Mouse (Mus musculus) embryonic facial prominence, embryonic 11.5 days (tissue): ENCODE data around the gene Mical1. TPM values are rescaled to one million over a fixed set of nuclear protein-coding genes. Genes with fewer than 3 reads are reported as not detected.

Experiments
- ATAC-seq: fragments of 200-750 bp; cut with Nextera tagmentation; replicated peaks from 2 replicates; pipeline ENCODE4 v1.8.0; 2017; ENCODE audit warnings: low read depth; ENCODE audit not compliant: insufficient number of reproducible peaks, low FRiP score, low TSS enrichment
- DNase-seq: peaks from one replicate; pipeline ENCODE4 v3.0.0-alpha.2; 2015; ENCODE audit warnings: low spot score
- H3K27ac ChIP-seq: fragments of 300-500 bp; sonication (generic); replicated peaks from 2 replicates; pipeline ENCODE4 v1.5.1; 2014; ENCODE audit warnings: mild to moderate bottlenecking, low read depth, low read length, control low read depth
- H3K27me3 ChIP-seq: fragments of 300-500 bp; sonication (generic); 2 replicates; pipeline ENCODE4 v1.6.1; 2014; ENCODE audit warnings: mild to moderate bottlenecking, low read length, moderate library complexity, mixed read lengths; ENCODE audit not compliant: control insufficient read depth, insufficient read depth
- H3K36me3 ChIP-seq: fragments of 300-500 bp; sonication (generic); replicated peaks from 2 replicates; pipeline ENCODE4 v1.6.1; 2014; ENCODE audit warnings: low read depth, mild to moderate bottlenecking, low read length, moderate library complexity, mixed read lengths; ENCODE audit not compliant: control insufficient read depth, insufficient read depth
- H3K4me1 ChIP-seq: fragments of 300-500 bp; sonication (generic); 2 replicates; pipeline ENCODE4 v1.6.1; 2014; ENCODE audit warnings: low read length, mixed read lengths; ENCODE audit not compliant: control insufficient read depth, insufficient read depth
- H3K4me2 ChIP-seq: fragments of 300-500 bp; sonication (generic); 2 replicates; pipeline ENCODE4 v1.6.1; 2014; ENCODE audit warnings: low read depth, mild to moderate bottlenecking, control low read depth, low read length, moderate library complexity
- H3K4me3 ChIP-seq: fragments of 300-500 bp; sonication (generic); 2 replicates; pipeline ENCODE4 v1.5.1; 2014; ENCODE audit warnings: low read depth, low read length, control low read depth
- H3K9ac ChIP-seq: fragments of 300-500 bp; sonication (generic); replicated peaks from 2 replicates; pipeline ENCODE4 v1.6.1; 2014; ENCODE audit warnings: mild to moderate bottlenecking, control low read depth, low read length
- H3K9me3 ChIP-seq: fragments of 300-500 bp; sonication (generic); replicated peaks from 2 replicates; pipeline ENCODE4 v1.6.1; 2016; ENCODE audit warnings: mild to moderate bottlenecking, low read length, inconsistent platforms, mixed read lengths; ENCODE audit not compliant: control insufficient read depth
- WGBS: fragments of 180-500 bp; shearing (Covaris S2); extraction: QIAGEN DNeasy Blood & Tissue Kit; methylation state at CpG from one replicate; pipeline ENCODE4 v1.1.7; 2014; 5-methylcytosine and 5-hydroxymethylcytosine counted together
- polyA plus RNA-seq: library from polyadenylated mRNA; unstranded; fragments of >200 nt; fragmentation: Nextera tagmentation; extraction: Ambion mirVana; gene quantifications from 2 replicates; pipeline ENCODE4 v1.2.1, GENCODE M21; 2014

Mical1 gene
- 29.2 and 30.4 TPM in 2 replicates for polyA plus RNA-seq

- under 1% methylated on average over 35 of the region's 35 CpGs for WGBS
- Histone ChIP-seq H3K4me3 (peak within 1 kb of the TSS; percentile 59), H3K36me3 (no peaks in the 10 kb centered on the region), H3K4me1 (peaks cover 2% of the 10 kb centered on the region; the same call in 1 of the 2 replicates), H3K9me3 (no peaks in the 10 kb centered on the region), H3K9ac (peak within 1 kb of the TSS; percentile 79), H3K27ac (peak within 1 kb of the TSS; percentile 78), H3K4me2 (peak within 1 kb of the TSS; percentile 92), H3K27me3 (no peaks in the 10 kb centered on the region)
- DNase-seq (peak; percentile 70), ATAC-seq (peak; percentile 77)
These were observed at the start of gene Mical1 for GRCm38 (mm10) chr10:41476171-41477017. TSS of gene Mical1 (plus strand) at chr10:41476314.

GRCm38 (mm10) chr10:41426368-41426767 is 49.7 kb upstream of the Mical1 start:
- Histone ChIP-seq H3K36me3 (no peaks in the 10 kb centered on the region), H3K4me1 (no peaks in the 10 kb centered on the region), H3K27ac (no peak overlapping the region), H3K27me3 (no peaks in the 10 kb centered on the region), H3K4me2 (no peak overlapping the region), H3K4me3 (no peak overlapping the region), H3K9ac (no peak overlapping the region), H3K9me3 (no peaks in the 10 kb centered on the region)
- WGBS: 56% methylated on average over 6 of the region's 6 CpGs
- no peak for ATAC-seq
- DNase-seq: no peak

- Histone ChIP-seq H3K27ac (no peak overlapping the region), H3K27me3 (no peaks in the 10 kb centered on the region), H3K4me2 (no peak overlapping the region), H3K36me3 (no peaks in the 10 kb centered on the region), H3K4me1 (no peaks in the 10 kb centered on the region), H3K4me3 (no peak overlapping the region), H3K9me3 (no peaks in the 10 kb centered on the region), H3K9ac (no peak overlapping the region)
- DNase-seq (peak; percentile 60), ATAC-seq (no peak)
- 26% methylated on average over 4 of the region's 4 CpGs for WGBS
These were observed 41.5 kb upstream of the Mical1 start for GRCm38 (mm10) chr10:41434624-41435023.

GRCm38 (mm10) chr10:41435141-41435540 is 41.0 kb upstream of the Mical1 start:
- DNase-seq (no peak), ATAC-seq (no peak)
- Histone ChIP-seq H3K36me3 (no peaks in the 10 kb centered on the region), H3K27ac (no peak overlapping the region), H3K4me3 (no peak overlapping the region), H3K4me2 (no peak overlapping the region), H3K4me1 (no peaks in the 10 kb centered on the region), H3K9ac (no peak overlapping the region), H3K27me3 (no peaks in the 10 kb centered on the region), H3K9me3 (no peaks in the 10 kb centered on the region)
- 39% methylated on average over 3 of the region's 3 CpGs for WGBS

- no peaks in the 10 kb centered on the region for H3K9me3 ChIP-seq
- DNase-seq (no peak), ATAC-seq (no peak)
- 93% methylated on average over 1 of the region's 1 CpGs for WGBS
- H3K36me3 ChIP-seq: peaks cover 3% of the 10 kb centered on the region
- no peak overlapping the region for H3K27ac ChIP-seq
- H3K4me3 ChIP-seq: no peak overlapping the region
- H3K9ac ChIP-seq: no peak overlapping the region
- no peaks in the 10 kb centered on the region for H3K27me3 ChIP-seq
- no peak overlapping the region for H3K4me2 ChIP-seq
- no peaks in the 10 kb centered on the region for H3K4me1 ChIP-seq
These were observed 27.9 kb upstream of the Mical1 start for GRCm38 (mm10) chr10:41448216-41448615.

GRCm38 (mm10) chr10:41449684-41450083 is 26.4 kb upstream of the Mical1 start:
- Histone ChIP-seq H3K27ac (no peak overlapping the region), H3K4me1 (no peaks in the 10 kb centered on the region), H3K4me3 (peak overlapping the region; percentile 88), H3K9ac (peak overlapping the region; percentile 80), H3K4me2 (peak overlapping the region; percentile 42), H3K36me3 (peaks cover 3% of the 10 kb centered on the region), H3K9me3 (no peaks in the 10 kb centered on the region), H3K27me3 (no peaks in the 10 kb centered on the region)
- 14% methylated on average over 14 of the region's 14 CpGs for WGBS
- ATAC-seq: peak; percentile 60
- DNase-seq: peak; percentile 51

GRCm38 (mm10) chr10:41450137-41450670 is 25.9 kb upstream of the Mical1 start, which contains the start of gene Zbtb24:
TSS of gene Zbtb24 (plus strand) at chr10:41450383.
- Histone ChIP-seq H3K4me1 (no peaks in the 10 kb centered on the region), H3K4me2 (peak within 1 kb of the TSS; percentile 68)
- WGBS: 0% methylated on average over 49 of the region's 49 CpGs

More at GRCm38 (mm10) chr10:41450137-41450670, 25.9 kb upstream of the Mical1 start, which contains the start of gene Zbtb24:
- Histone ChIP-seq H3K27ac (no peak within 1 kb of the TSS), H3K27me3 (no peaks in the 10 kb centered on the region), H3K9me3 (no peaks in the 10 kb centered on the region), H3K36me3 (peaks cover 3% of the 10 kb centered on the region), H3K4me3 (peak within 1 kb of the TSS; percentile 88), H3K9ac (peak within 1 kb of the TSS; percentile 80)
- DNase-seq: peak; percentile 98
- peak; percentile 89 for ATAC-seq
